Mouse (Mus musculus) lung, adult 2 months (tissue): ENCODE data around the gene Pakap.

Experiments
- CTCF ChIP-seq: fragments of 200-500 bp; IDR thresholded peaks from 2 replicates; pipeline ENCODE4 v1.5.1; 2011; ENCODE audit warnings: mild to moderate bottlenecking, low read length, control low read depth; ENCODE audit not compliant: insufficient read depth
- POLR2A ChIP-seq: fragments of 200-500 bp; IDR thresholded peaks from 2 replicates; pipeline ENCODE4 v1.6.1; 2011; ENCODE audit warnings: low read depth, mild to moderate bottlenecking, control low read depth, low read length, borderline replicate concordance; ENCODE audit errors: extremely low read depth

GRCm38 (mm10) chr4:57696955-57697354 is 129.0 kb downstream of the Pakap start:
- TF ChIP-seq CTCF (no peak), POLR2A (no peak)
